Mouse (Mus musculus) megakaryocyte, adult 5-6 weeks (primary cell): ENCODE measurements around the gene Havcr2. TPM values are rescaled to one million over a fixed set of nuclear protein-coding genes. Genes with fewer than 3 reads are reported as not detected.
"Not testable (repeated sequence)": the region's sequence is repeated elsewhere in the genome, so short reads cannot be mapped to it uniquely, and the experiment has no call there.

Source experiments
- ATAC-seq: 2 replicates; pipeline ENCODE4 v1.8.0; 2016; ENCODE audit warnings: mild to moderate bottlenecking, inconsistent platforms; ENCODE audit not compliant: poor library complexity, severe bottlenecking
- total RNA-seq, 2 experiments: library from RNA; stranded (forward) in 1 of 2; stranded (reverse) in 1 of 2; fragments of 153-499, 151-499 nt in 1 of 2; fragments of 221-1000, 200-1000 nt in 1 of 2; gene quantifications; 2 replicates each; pipeline versions ENCODE4 v1.2.3 to v1.2.4; 2015 to 2017

Havcr2 gene
- 2.8 and 2.9 TPM in 2 replicates for total RNA-seq (2015)
- total RNA-seq (2017) = 3.3 and 3.9 TPM in 2 replicates

DNA sequence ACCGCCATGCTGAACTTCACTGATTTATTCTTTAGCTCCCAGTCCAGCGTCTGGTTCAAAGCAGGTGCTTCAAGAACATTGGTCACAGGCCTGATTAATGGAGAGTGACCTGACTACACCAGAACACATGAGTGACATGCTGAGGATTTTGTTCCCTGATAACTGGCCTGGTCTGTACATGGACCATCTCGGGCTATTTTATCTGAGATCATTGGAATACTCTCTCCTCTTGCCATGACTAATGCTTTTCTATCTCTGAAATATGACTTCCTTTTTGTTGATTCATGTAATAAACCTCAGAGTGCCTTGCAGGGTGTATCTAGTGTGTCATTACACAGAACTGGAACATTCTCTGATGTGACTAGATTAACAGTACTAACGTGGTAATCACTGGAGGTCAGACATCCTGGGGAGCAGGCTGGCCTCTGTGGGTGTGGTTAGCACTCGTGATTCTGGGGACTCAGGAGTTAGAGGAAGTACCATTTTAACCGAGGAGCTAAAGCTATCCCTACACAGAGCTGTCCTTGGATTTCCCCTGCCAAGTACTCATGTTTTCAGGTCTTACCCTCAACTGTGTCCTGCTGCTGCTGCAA is at the start of gene Havcr2:
Gene Havcr2, plus strand, starts transcription at position 483 of the 593 bp plus-strand sequence.
- peak; percentile 88 for ATAC-seq

DNA sequence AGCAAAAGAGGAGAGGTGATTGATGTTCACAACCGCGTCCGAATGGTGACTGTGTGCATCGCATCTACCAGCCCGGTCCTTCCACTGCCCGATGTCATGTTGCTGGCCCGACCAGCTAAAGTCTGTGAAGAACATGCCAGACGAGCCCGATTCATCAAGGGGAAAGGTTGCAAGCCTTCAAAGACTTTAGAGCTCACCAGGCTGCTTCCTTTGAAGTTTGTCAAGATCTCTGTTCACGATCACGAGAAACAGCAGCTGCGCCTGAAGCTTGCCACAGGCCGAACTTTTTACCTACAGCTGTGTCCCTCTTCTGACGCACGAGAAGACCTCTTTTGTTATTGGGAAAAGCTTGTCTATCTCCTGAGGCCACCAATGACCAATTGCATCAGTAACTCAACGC is 49.7 kb upstream of the Havcr2 start:
- no peak for ATAC-seq

GRCm38 (mm10) chr11:46406721-46407120 is 48.0 kb upstream of the Havcr2 start:
- no peak for ATAC-seq

GRCm38 (mm10) chr11:46410018-46410563 is 44.6 kb upstream of the Havcr2 start:
- ATAC-seq = no peak

DNA sequence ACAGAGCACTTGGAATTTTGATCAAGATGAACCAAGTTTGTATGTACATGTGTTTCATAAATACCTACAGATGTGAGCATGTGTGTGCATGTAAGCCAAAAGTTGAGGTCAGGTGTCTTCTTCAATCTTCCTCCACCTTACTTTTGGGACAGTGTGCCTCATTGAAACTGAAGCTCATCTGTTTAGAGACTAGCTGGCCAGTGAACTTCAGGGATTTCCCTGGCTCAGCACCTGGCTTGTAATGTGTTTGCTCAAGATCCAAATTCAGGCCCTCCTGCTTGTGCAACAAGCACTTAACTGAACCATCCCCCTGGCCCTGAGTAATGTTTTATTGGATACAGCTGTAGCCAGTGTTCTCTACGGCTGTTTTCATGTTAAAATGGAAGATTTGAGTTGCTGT is 36.3 kb upstream of the Havcr2 start:
- no peak for ATAC-seq

GRCm38 (mm10) chr11:46418860-46419259 is 35.9 kb upstream of the Havcr2 start:
- ATAC-seq = no peak

- peak; percentile 47 for ATAC-seq
Measured at GRCm38 (mm10) chr11:46421086-46421888, 33.4 kb upstream of the Havcr2 start.

GRCm38 (mm10) chr11:46428131-46428530 is 26.6 kb upstream of the Havcr2 start:
- ATAC-seq = not testable (repeated sequence)

DNA sequence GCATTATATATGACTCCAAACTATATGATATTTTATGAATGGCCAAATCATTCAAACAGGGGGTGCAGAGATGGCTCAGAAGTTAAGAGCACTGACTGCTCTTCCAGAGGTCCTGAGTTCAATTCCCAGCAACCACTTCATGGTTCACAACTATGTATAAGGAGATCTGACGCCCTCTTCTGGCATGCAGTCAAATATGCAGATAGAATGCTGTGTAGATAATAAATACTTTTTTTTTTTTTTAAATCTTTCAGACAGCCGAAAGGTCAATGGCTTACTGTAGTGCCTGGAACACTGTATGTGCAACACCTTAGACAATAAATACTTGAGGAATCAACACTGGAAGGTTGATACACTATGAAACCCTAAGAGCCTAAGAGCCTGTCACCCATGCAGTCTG is 24.6 kb upstream of the Havcr2 start:
- no peak for ATAC-seq

GRCm38 (mm10) chr11:46431129-46431528 is 23.6 kb upstream of the Havcr2 start:
- ATAC-seq = peak; percentile 97

GRCm38 (mm10) chr11:46435363-46435762 is 19.4 kb upstream of the Havcr2 start:
- ATAC-seq = no peak

DNA sequence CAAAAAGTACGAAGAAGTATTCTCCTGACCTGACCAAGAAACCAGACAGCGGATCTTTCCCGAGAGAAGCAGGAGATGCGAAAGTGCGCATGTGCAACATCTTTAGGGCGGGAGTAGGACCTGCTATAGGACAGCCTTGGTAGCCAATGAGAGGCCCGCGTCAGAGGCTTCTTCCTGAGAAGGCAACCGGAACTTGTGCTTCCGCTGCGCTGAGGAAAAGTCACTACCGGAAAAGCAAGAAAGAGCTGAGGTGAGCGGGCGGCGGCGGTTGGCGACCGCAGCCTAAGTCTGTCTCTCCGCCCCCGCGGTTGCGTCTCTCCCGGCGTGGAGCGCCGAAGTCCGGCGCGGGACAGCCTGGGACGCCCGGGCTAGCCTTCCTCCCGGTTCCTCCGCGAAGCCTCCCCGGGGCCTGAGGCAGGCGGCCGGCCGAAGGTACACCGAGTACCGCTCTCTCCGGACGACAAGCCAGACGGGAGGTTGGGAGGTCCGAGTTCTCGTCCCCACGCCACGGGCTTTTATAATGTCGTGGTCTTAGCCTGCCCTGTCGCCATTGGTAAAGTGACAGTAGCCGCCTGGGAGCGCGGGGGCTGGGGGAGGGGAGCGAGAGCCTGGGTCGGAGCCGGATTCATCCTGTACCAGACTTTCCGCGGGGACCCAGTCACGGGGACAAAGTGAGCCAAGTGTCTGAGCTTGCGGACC is 17.8 kb upstream of the Havcr2 start, which contains the start of gene Med7:
Gene Med7, plus strand, starts transcription at position 166 of the 699 bp plus-strand sequence.
- ATAC-seq = peak; percentile 99

DNA sequence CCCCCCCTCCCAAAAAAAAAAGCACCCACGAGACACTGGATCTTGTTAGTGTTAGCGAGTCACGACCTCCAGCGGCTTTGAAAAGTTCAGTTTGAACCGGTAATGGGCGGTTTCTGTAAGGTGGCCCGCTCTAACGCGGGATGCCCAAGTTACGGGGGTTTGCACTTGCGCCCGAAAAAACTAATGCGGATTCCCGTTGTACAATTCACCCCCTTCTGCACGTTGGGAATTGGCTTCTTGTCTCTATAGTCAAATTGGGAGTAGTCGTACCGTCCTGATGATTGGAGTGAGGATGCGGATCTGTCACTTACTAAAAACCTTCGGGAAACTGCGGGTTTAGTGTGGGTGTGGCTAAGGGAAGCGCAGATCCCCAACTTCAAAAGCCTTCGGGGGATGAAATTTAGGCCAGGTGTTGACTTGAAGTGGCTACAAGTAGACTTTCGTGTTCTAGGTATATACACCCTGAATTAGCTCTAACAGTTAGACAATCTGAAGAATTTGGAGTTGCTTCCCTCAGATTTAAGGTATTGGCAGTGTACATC is 17.2 kb upstream of the Havcr2 start:
- ATAC-seq = peak; percentile 51

GRCm38 (mm10) chr11:46439005-46439543 is 15.7 kb upstream of the Havcr2 start:
- ATAC-seq = no peak

- ATAC-seq = no peak
Measured at GRCm38 (mm10) chr11:46441774-46442173, 13.0 kb upstream of the Havcr2 start.

DNA sequence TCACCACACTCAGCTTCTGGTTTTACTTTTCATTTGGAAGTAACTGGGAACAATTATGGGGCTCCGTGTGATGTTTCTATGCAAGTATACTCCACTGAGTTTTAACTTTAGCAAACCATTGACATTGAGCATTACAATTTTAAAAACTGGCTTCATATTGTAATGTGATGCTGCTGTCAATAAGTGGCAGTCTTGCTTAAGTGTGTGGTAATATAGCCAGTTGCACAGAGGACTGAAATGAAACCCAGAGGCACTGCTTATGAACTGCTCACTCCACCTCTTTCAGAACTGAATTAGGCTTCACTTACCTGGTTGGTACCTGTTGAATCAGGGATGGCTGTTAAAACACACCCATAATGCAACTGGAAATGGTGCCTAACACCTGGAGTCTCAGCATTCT is 11.6 kb upstream of the Havcr2 start:
- peak; percentile 75 for ATAC-seq

- no peak for ATAC-seq
Measured at GRCm38 (mm10) chr11:46443979-46444378, 10.8 kb upstream of the Havcr2 start.

- ATAC-seq = no peak
Measured at GRCm38 (mm10) chr11:46446150-46446549, 8.6 kb upstream of the Havcr2 start.

DNA sequence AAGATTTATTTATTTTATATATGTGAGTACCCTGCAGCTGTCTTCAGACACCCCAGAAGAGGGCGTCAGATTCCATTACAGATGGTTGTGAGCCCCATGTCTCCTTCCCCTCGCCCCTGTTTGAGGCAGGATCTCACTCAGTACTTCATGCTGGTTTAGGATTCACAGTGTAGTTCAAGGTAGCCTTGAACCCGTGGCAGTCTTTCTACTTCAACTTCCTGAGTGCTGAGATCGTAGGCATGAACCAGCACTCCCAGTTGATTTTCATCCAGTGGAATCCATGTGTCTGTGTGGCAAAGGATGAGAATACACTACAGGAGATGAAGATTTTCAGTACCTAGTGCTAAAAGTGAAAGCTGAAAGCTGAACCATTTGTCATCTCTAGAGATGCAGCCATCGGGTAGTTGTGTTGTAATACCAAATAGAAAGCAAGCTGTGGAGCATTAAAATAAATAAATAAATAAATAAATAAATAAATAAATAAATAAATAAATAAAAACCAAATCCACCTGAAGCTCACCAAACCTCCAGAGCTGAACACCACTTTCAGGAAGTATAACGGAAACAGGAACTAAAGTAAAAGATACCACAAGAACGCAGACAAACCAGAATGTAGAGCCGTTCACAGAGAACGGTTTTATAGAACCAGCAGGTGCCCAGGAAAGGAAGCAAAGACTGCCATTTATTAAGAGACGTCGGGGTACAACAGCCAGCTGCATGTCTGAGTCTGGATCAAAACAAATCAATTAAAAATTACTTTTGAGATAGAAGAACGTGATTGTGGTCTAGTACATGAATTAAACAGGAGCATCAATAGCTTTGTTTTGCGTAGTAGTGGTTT is 6.9 kb upstream of the Havcr2 start:
- peak; percentile 77 for ATAC-seq
